Mouse (Mus musculus): Measurements from ENCODE around the gene Acaa1b. TPM values are rescaled to one million over a fixed set of nuclear protein-coding genes. Genes with fewer than 3 reads are reported as not detected.

Gene Acaa1b
- polyA plus RNA-seq, 1 experiment from 2014 or later: 0.32 TPM

Other genes with a start within 250 kb of the Acaa1b start
- gene Ctdspl, start 230.6 kb downstream of the Acaa1b start, polyA plus RNA-seq (2014; fragmentation: Nextera tagmentation; extraction: Ambion mirVana): 10.2 and 10.4 TPM in 2 replicates
- 10.7 and 11.2 TPM in 2 replicates for gene Vill, start 104.3 kb downstream of the Acaa1b start, polyA plus RNA-seq (2014; fragmentation: Nextera tagmentation; extraction: Ambion mirVana)
- gene Plcd1, start 63.6 kb downstream of the Acaa1b start, polyA plus RNA-seq (2014; fragmentation: Nextera tagmentation; extraction: Ambion mirVana): 14.9 and 18.1 TPM in 2 replicates
- gene Dlec1, start 54.6 kb downstream of the Acaa1b start, polyA plus RNA-seq (2014; fragmentation: Nextera tagmentation; extraction: Ambion mirVana): 0.50 and 0.55 TPM in 2 replicates
- gene Gm47289, start 2.1 kb upstream of the Acaa1b start, polyA plus RNA-seq (2014; fragmentation: Nextera tagmentation; extraction: Ambion mirVana): not detected in 2 replicates
- gene Slc22a13, start 52.0 kb upstream of the Acaa1b start, polyA plus RNA-seq (2014; fragmentation: Nextera tagmentation; extraction: Ambion mirVana): not detected in 2 replicates
- gene Oxsr1, start 165.3 kb upstream of the Acaa1b start, polyA plus RNA-seq (2014; fragmentation: Nextera tagmentation; extraction: Ambion mirVana): 10.2 and 11.7 TPM in 2 replicates
- gene Acaa1a, start 182.6 kb upstream of the Acaa1b start, polyA plus RNA-seq (2014; fragmentation: Nextera tagmentation; extraction: Ambion mirVana): 78.3 and 81.6 TPM in 2 replicates
- gene Myd88, start 184.3 kb upstream of the Acaa1b start, polyA plus RNA-seq (2014; fragmentation: Nextera tagmentation; extraction: Ambion mirVana): 13.2 and 14.9 TPM in 2 replicates
- 1.2 and 2.0 TPM in 2 replicates for gene Xylb, start 200.3 kb upstream of the Acaa1b start, polyA plus RNA-seq (2014; fragmentation: Nextera tagmentation; extraction: Ambion mirVana)
- not detected in 2 replicates for gene Slc22a14, start 208.5 kb upstream of the Acaa1b start, polyA plus RNA-seq (2014; fragmentation: Nextera tagmentation; extraction: Ambion mirVana)
- gene Acvr2b, start 245.0 kb upstream of the Acaa1b start, polyA plus RNA-seq (2014; fragmentation: Nextera tagmentation; extraction: Ambion mirVana): 18.5 and 21.6 TPM in 2 replicates